Mouse (Mus musculus) heart, adult 18-20 months (tissue): ENCODE data around the gene Dse. TPM values are rescaled to one million over a fixed set of nuclear protein-coding genes. Genes with fewer than 3 reads are reported as not detected.

ENCODE experiments used
- DNase-seq, 2 experiments: peaks; one replicate each; pipeline ENCODE4 v3.0.0; 2021 to 2022; ENCODE audit warnings: mixed read lengths in 1 of 2
- total RNA-seq, 2 experiments: library from RNA; stranded (reverse); gene quantifications; 2 replicates each; pipeline ENCODE4 v1.2.3; 2021

Dse gene
- total RNA-seq, 2 experiments from 2014 or later, result 4.0 to 4.4 TPM

GRCm38 (mm10) chr10:34198574-34198973 is 8.9 kb downstream of the Dse start:
- DNase-seq, result no peak

GRCm38 (mm10) chr10:34198061-34198460 is 9.5 kb downstream of the Dse start:
- DNase-seq, result peak; percentile 33 to 67

- DNase-seq, result no peak
Measured at GRCm38 (mm10) chr10:34197269-34197668, 10.2 kb downstream of the Dse start.

GRCm38 (mm10) chr10:34194957-34195356 is 12.6 kb downstream of the Dse start:
- DNase-seq, result no peak

GRCm38 (mm10) chr10:34194503-34194902 is 13.0 kb downstream of the Dse start:
- DNase-seq, result no peak

GRCm38 (mm10) chr10:34186571-34187260 is 20.8 kb downstream of the Dse start:
- DNase-seq, result no peak

- DNase-seq, result peak in 1 of 2 experiments; percentile 30
Measured at GRCm38 (mm10) chr10:34185556-34185955, 22.0 kb downstream of the Dse start.

- no peak for DNase-seq
Measured at GRCm38 (mm10) chr10:34184956-34185355, 22.6 kb downstream of the Dse start.

- DNase-seq, result no peak
Measured at GRCm38 (mm10) chr10:34183731-34184130, 23.8 kb downstream of the Dse start.

- DNase-seq, result no peak
Measured at GRCm38 (mm10) chr10:34175870-34176606, 31.5 kb downstream of the Dse start.

- no peak for DNase-seq
Measured at GRCm38 (mm10) chr10:34172663-34173282, 34.7 kb downstream of the Dse start.

- DNase-seq, result peak in 1 of 2 experiments; percentile 67
Measured at GRCm38 (mm10) chr10:34171660-34172059, 35.9 kb downstream of the Dse start.

GRCm38 (mm10) chr10:34171191-34171590 is 36.3 kb downstream of the Dse start:
- no peak for DNase-seq

GRCm38 (mm10) chr10:34166971-34167370 is 40.5 kb downstream of the Dse start:
- DNase-seq, result no peak

- DNase-seq, result no peak
Measured at GRCm38 (mm10) chr10:34155796-34156554, 51.5 kb downstream of the Dse start.

- DNase-seq, result peak in 1 of 2 experiments; percentile 28
Measured at GRCm38 (mm10) chr10:34151827-34152226, 55.7 kb downstream of the Dse start.

GRCm38 (mm10) chr10:34150454-34150853 is 57.1 kb downstream of the Dse start:
- DNase-seq, result no peak

GRCm38 (mm10) chr10:34149772-34150171 is 57.7 kb downstream of the Dse start:
- no peak for DNase-seq

- DNase-seq, result no peak
Measured at GRCm38 (mm10) chr10:34141693-34142092, 65.8 kb downstream of the Dse start.

- DNase-seq, result no peak
Measured at GRCm38 (mm10) chr10:34139768-34140167, 67.7 kb downstream of the Dse start.

- peak in 1 of 2 experiments; percentile 38 for DNase-seq
Measured at GRCm38 (mm10) chr10:34138027-34138426, 69.5 kb downstream of the Dse start.

- no peak for DNase-seq
Measured at GRCm38 (mm10) chr10:34136432-34136831, 71.1 kb downstream of the Dse start.
